Mouse (Mus musculus): ENCODE measurements at regions not wholly inside any gene's neighbourhood (a gene's known extent, or its start where the extent isn't known, plus 50 kb on each side); places are given as distances from the start of the nearest gene placed in this dataset.
A peak's percentile ranks its signal among the peaks of the same experiment; 100 is the strongest.
"Not testable (repeated sequence)": the region's sequence is repeated elsewhere in the genome, so short reads cannot be mapped to it uniquely, and the experiment has no call there.

- DNase-seq (ENCODE audit: low read depth, low spot score), result no peak
These were observed 71.1 kb upstream of the Ezr start for GRCm38 (mm10) chr17:6853641-6854040.

GRCm38 (mm10) chr17:6852177-6852947 is 69.8 kb upstream of the Ezr start:
- peak; percentile 27 for DNase-seq (ENCODE audit: low read depth, low spot score)

GRCm38 (mm10) chr17:6850513-6850912 is 67.9 kb upstream of the Ezr start:
- DNase-seq (ENCODE audit: low read depth, low spot score), result no peak

- DNase-seq (ENCODE audit: low read depth, low spot score), result not testable (repeated sequence)
These were observed 59.3 kb upstream of the Ezr start for GRCm38 (mm10) chr17:6841781-6842465.

GRCm38 (mm10) chr17:6835333-6835916 is 52.8 kb upstream of the Ezr start:
- DNase-seq (ENCODE audit: low read depth, low spot score), result no peak
